Mouse (Mus musculus) ES-Bruce4 (cell line): ENCODE measurements at regions not wholly inside any gene's neighbourhood (a gene's known extent, or its start where the extent isn't known, plus 50 kb on each side); places are given as distances from the start of the nearest gene placed in this dataset.

Experiments
- CTCF ChIP-seq: IDR thresholded peaks from one replicate; pipeline ENCODE4 v1.8.1; 2011; ENCODE audit warnings: low read depth, low read length
- EP300 ChIP-seq: IDR thresholded peaks from 2 replicates; pipeline ENCODE4 v1.6.1; 2011; ENCODE audit warnings: low read depth, low read length; ENCODE audit not compliant: insufficient read depth
- POLR2A ChIP-seq: IDR thresholded peaks from one replicate; pipeline ENCODE4 v1.8.1; 2011; ENCODE audit warnings: low read length; ENCODE audit not compliant: insufficient read depth

DNA sequence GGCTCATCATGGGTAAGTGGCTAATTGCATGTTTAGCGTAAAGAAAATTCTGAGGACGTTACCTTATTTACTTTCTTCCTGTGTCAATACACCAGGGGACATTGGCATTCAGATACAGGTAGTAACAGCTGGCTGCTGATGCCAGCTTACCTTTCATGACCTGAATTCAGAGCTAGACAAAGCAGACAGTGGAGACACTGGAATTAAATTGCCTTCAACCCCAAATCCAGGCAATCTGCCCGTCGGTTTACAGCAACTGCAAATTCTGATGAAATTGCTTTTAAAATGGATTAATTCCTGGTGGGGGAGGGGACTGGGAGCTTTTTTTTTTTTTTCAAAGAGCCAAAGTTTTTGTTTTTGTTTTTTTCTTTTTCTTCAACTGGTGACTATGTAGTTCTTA lies 353.0 kb upstream of the Arid1b start:
- TF ChIP-seq CTCF: no peak
- TF ChIP-seq EP300: no peak
- no peak for TF ChIP-seq POLR2A
